Mouse (Mus musculus) lung, embryonic 16.5 days (tissue): Measurements from ENCODE around the gene Ankrd44. TPM values are rescaled to one million over a fixed set of nuclear protein-coding genes. Genes with fewer than 3 reads are reported as not detected.

Experiments
- ATAC-seq: fragments of 200-750 bp; cut with Nextera tagmentation; 2 replicates; pipeline ENCODE4 v1.8.0; 2017; ENCODE audit warnings: low read depth, mild to moderate bottlenecking, moderate library complexity
- H3K27ac ChIP-seq: fragments of 300-500 bp; sonication (generic); 2 replicates; pipeline ENCODE4 v1.5.1; 2014; ENCODE audit warnings: mild to moderate bottlenecking, control low read depth, low read length
- H3K27me3 ChIP-seq: fragments of 300-500 bp; sonication (generic); 2 replicates; pipeline ENCODE4 v1.6.1; 2014; ENCODE audit warnings: low read depth, low read length, mixed read lengths; ENCODE audit not compliant: control insufficient read depth, insufficient read depth
- H3K36me3 ChIP-seq: fragments of 300-500 bp; sonication (generic); 2 replicates; pipeline ENCODE4 v1.6.1; 2014; ENCODE audit warnings: low read length; ENCODE audit not compliant: control insufficient read depth, insufficient read depth
- H3K4me1 ChIP-seq: fragments of 300-500 bp; sonication (generic); replicated peaks from 2 replicates; pipeline ENCODE4 v1.6.1; 2014; ENCODE audit warnings: low read length, mixed read lengths; ENCODE audit not compliant: control insufficient read depth, insufficient read depth
- H3K4me2 ChIP-seq: fragments of 300-500 bp; sonication (generic); 2 replicates; pipeline ENCODE4 v1.6.1; 2014; ENCODE audit warnings: low read depth, low read length, control low read depth
- H3K4me3 ChIP-seq: fragments of 300-500 bp; sonication (generic); 2 replicates; pipeline ENCODE4 v1.5.1; 2014; ENCODE audit warnings: mild to moderate bottlenecking, low read length, control low read depth
- H3K9ac ChIP-seq: fragments of 300-500 bp; sonication (generic); 2 replicates; pipeline ENCODE4 v1.6.1; 2014; ENCODE audit warnings: low read length, control low read depth
- H3K9me3 ChIP-seq: fragments of 300-500 bp; sonication (generic); 2 replicates; pipeline ENCODE4 v1.6.1; 2016; ENCODE audit warnings: low read length; ENCODE audit not compliant: control insufficient read depth
- WGBS: fragments of 180-500 bp; shearing (Covaris S2); extraction: QIAGEN DNeasy Blood & Tissue Kit; methylation state at CpG from one replicate; pipeline ENCODE4 v1.1.7; 2014; 5-methylcytosine and 5-hydroxymethylcytosine counted together
- polyA plus RNA-seq: library from polyadenylated mRNA; unstranded; fragments of >200 nt; fragmentation: Nextera tagmentation; extraction: Ambion mirVana; gene quantifications from 2 replicates; pipeline ENCODE4 v1.2.1, GENCODE M21; 2015

The Ankrd44 gene
- polyA plus RNA-seq, 1 experiment from 2014 or later, result 19.5 TPM

GRCm38 (mm10) chr1:54660674-54661073 lies 265.5 kb downstream of the Ankrd44 start:
- H3K4me3 ChIP-seq, result no peak overlapping the region
- peaks cover 8% of the 10 kb centered on the region; the same call in 1 of the 2 replicates for H3K36me3 ChIP-seq
- no peaks in the 10 kb centered on the region for H3K27me3 ChIP-seq
- ATAC-seq, result no peak
- no peak overlapping the region for H3K9ac ChIP-seq
- H3K4me1 ChIP-seq, result no peaks in the 10 kb centered on the region
- no peak overlapping the region for H3K4me2 ChIP-seq
- H3K27ac ChIP-seq, result no peak overlapping the region
- WGBS, result 70% methylated on average over 6 of the region's 6 CpGs
- H3K9me3 ChIP-seq, result no peaks in the 10 kb centered on the region

DNA sequence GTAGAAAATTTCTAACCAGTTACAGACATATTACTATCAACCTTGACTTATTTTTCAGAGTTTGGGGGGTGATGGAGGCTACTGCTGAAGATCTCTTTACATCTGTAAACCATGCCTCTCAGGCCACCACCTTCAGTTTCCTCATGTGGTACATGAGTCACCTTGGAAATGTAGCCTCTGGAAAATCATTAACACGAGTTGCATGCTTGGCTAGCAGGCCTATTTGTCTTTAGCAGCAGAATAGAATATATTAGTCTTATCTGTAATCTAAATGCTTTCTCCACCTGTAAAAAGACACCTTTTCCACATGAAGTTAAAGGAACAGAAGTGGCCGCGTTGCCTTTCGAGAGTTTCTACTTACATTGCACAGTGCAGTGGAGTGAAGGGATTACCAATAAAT lies 267.6 kb downstream of the Ankrd44 start:
- Histone ChIP-seq H3K9ac (no peak overlapping the region), H3K36me3 (peaks cover 8% of the 10 kb centered on the region; the same call in 1 of the 2 replicates), H3K27ac (no peak overlapping the region), H3K4me1 (no peaks in the 10 kb centered on the region), H3K4me3 (no peak overlapping the region), H3K4me2 (no peak overlapping the region), H3K9me3 (no peaks in the 10 kb centered on the region), H3K27me3 (no peaks in the 10 kb centered on the region)
- WGBS, result 87% methylated on average over 4 of the region's 4 CpGs
- no peak for ATAC-seq

DNA sequence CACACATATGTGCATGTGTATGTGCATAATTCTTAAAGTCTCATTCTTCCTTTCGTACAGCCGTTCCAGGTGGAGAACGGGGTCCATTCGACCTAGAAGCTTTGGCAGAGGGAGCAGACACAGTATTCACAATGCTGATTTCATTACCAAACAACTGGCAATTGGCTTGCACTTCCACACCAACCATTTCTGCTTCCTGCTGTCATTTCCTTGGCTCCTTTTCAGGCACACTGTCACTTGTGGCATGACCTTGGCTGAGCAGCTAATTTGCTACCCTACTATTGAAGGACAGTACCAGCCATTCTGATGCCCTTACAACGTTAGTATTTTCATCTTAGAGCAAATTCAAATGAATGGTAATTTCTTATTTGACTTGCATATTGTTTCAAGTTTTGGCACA lies 277.9 kb downstream of the Ankrd44 start:
- Histone ChIP-seq H3K4me3 (no peak overlapping the region), H3K27me3 (no peaks in the 10 kb centered on the region), H3K9ac (no peak overlapping the region), H3K36me3 (no peaks in the 10 kb centered on the region), H3K9me3 (no peaks in the 10 kb centered on the region), H3K4me1 (peaks cover 4% of the 10 kb centered on the region), H3K27ac (no peak overlapping the region), H3K4me2 (no peak overlapping the region)
- no peak for ATAC-seq
- 60% methylated on average over 5 of the region's 5 CpGs for WGBS

- H3K4me1 ChIP-seq, result peaks cover 4% of the 10 kb centered on the region
- no peak overlapping the region for H3K4me3 ChIP-seq
- H3K27me3 ChIP-seq, result no peaks in the 10 kb centered on the region
- peak; percentile 59 for ATAC-seq
- H3K9me3 ChIP-seq, result no peaks in the 10 kb centered on the region
- H3K27ac ChIP-seq, result no peak overlapping the region
- no peak overlapping the region for H3K4me2 ChIP-seq
- 26% methylated on average over 3 of the region's 3 CpGs for WGBS
- no peaks in the 10 kb centered on the region for H3K36me3 ChIP-seq
- no peak overlapping the region for H3K9ac ChIP-seq
Observed at GRCm38 (mm10) chr1:54647335-54647745, 278.8 kb downstream of the Ankrd44 start.

DNA sequence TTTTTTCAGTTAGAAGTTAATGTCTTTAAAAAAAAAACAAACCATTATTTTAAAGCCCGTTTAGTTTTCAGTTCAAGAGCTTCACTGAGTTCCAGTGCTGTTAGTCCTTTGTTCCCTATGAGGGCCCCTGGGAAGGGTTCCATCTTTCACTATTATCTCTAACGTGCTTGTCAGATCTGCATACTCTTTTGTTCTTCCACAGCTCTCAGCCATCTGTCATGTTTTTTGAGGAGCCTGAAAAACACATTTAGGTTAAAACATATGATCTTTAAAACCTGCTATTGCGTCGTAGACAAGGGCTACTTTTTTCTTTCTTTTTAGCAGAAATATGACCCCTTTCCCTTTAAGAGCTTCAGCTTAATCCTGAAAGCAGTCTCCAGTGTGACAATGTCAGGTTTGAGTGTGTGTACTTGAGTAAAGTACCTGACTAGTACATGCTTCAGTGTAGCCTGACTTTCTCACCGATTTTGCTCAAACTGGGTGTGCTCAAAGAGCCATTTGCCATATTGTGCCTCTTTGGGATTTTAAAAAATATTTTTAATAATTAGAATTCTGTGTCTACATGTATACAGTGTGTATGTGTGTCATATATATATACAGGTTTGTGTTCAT lies 285.9 kb downstream of the Ankrd44 start:
- no peaks in the 10 kb centered on the region for H3K27me3 ChIP-seq
- WGBS, result 16% methylated on average over 5 of the region's 5 CpGs
- H3K36me3 ChIP-seq, result no peaks in the 10 kb centered on the region
- H3K9me3 ChIP-seq, result no peaks in the 10 kb centered on the region
- no peak overlapping the region for H3K27ac ChIP-seq
- peak; percentile 60; the same call in 1 of the 2 replicates for ATAC-seq
- H3K4me2 ChIP-seq, result peak overlapping the region; percentile 32
- H3K4me1 ChIP-seq, result no peaks in the 10 kb centered on the region
- peak overlapping the region; percentile 14; the same call in 1 of the 2 replicates for H3K4me3 ChIP-seq
- H3K9ac ChIP-seq, result no peak overlapping the region

DNA sequence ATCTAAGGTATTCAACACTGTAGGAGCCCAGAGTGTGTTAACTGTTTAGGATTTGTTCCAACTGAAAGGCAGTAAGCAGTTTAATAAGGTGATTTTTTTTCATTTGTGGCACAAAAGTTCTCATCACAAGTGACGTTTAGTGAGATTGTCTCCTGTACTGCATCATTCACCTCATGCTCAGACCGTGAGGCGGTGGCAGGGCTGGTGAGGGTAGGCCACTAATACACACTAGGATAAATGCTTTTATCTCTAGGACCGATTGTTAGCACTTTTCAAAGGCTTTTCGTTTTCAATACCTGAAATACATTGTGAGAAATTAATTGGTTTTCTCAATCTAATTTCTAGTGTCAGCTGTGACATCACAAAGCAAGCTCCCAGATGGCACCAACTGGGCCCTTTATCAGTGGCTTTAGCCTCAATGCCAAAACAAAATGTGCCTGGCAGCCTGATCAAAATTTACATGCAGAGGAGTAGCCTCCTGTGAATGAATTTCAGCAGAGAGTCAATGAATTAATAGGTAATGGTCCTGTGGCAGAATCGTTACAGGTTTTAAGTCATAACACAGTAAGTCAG lies 286.6 kb downstream of the Ankrd44 start:
- Histone ChIP-seq H3K4me3 (no peak overlapping the region), H3K4me1 (no peaks in the 10 kb centered on the region), H3K9ac (no peak overlapping the region), H3K27ac (no peak overlapping the region), H3K9me3 (no peaks in the 10 kb centered on the region), H3K36me3 (no peaks in the 10 kb centered on the region), H3K27me3 (no peaks in the 10 kb centered on the region), H3K4me2 (no peak overlapping the region)
- ATAC-seq, result no peak
- 68% methylated on average over 6 of the region's 6 CpGs for WGBS

GRCm38 (mm10) chr1:54639076-54639475 lies 287.1 kb downstream of the Ankrd44 start:
- H3K4me2 ChIP-seq, result no peak overlapping the region
- no peak overlapping the region for H3K9ac ChIP-seq
- no peak overlapping the region for H3K27ac ChIP-seq
- no peak overlapping the region for H3K4me3 ChIP-seq
- WGBS, result 89% methylated on average over 2 of the region's 2 CpGs
- H3K4me1 ChIP-seq, result no peaks in the 10 kb centered on the region
- H3K9me3 ChIP-seq, result no peaks in the 10 kb centered on the region
- no peak for ATAC-seq
- H3K36me3 ChIP-seq, result no peaks in the 10 kb centered on the region
- no peaks in the 10 kb centered on the region for H3K27me3 ChIP-seq

GRCm38 (mm10) chr1:54637340-54637739 lies 288.8 kb downstream of the Ankrd44 start:
- Histone ChIP-seq H3K36me3 (no peaks in the 10 kb centered on the region), H3K4me1 (no peaks in the 10 kb centered on the region), H3K4me3 (no peak overlapping the region), H3K27me3 (no peaks in the 10 kb centered on the region), H3K9ac (no peak overlapping the region), H3K27ac (no peak overlapping the region), H3K9me3 (no peaks in the 10 kb centered on the region), H3K4me2 (no peak overlapping the region)
- ATAC-seq, result no peak
- 83% methylated on average over 2 of the region's 2 CpGs for WGBS

DNA sequence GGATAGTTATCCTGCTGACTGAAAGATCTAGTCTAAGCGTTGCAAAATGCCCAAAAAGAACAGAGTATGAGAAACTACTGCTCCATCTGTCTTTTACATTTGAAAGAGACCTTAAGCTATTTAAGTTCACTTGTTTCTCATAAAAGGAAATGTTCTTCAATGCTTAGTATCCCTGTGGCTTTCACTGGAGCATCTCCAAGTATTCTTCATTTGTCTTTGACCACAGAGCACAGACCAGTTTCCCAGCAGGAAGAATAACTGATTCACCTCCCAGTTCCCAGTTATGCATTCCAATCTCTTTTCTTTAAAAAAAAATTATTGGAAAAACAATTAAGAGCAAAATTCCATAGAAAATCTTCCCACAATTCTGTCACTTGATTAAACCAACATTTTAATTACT lies 297.1 kb downstream of the Ankrd44 start:
- 67% methylated on average over 1 of the region's 1 CpGs for WGBS
- no peaks in the 10 kb centered on the region for H3K27me3 ChIP-seq
- no peaks in the 10 kb centered on the region for H3K36me3 ChIP-seq
- H3K4me3 ChIP-seq, result no peak overlapping the region
- no peak overlapping the region for H3K4me2 ChIP-seq
- H3K9ac ChIP-seq, result no peak overlapping the region
- H3K9me3 ChIP-seq, result no peaks in the 10 kb centered on the region
- no peak for ATAC-seq
- no peak overlapping the region for H3K27ac ChIP-seq
- no peaks in the 10 kb centered on the region for H3K4me1 ChIP-seq
